Mouse (Mus musculus): ENCODE results near the gene Plekha6. TPM values are rescaled to one million over a fixed set of nuclear protein-coding genes. Genes with fewer than 3 reads are reported as not detected.

Plekha6 gene
- polyA plus RNA-seq, 1 experiment from 2014 or later, result 12.5 TPM

GRCm38 (mm10) chr1:133175150-133175549, 11.1 kb downstream of the Plekha6 start:
- Histone ChIP-seq H3K27me3 (ENCODE audit: low read depth, poor library complexity, severe bottlenecking) (peaks cover 39% of the 10 kb centered on the region), H3K9me3 (replicated peaks) (no peaks in the 10 kb centered on the region), H3K27ac (replicated peaks) (no peak overlapping the region), H3K4me1 (peaks cover 7% of the 10 kb centered on the region; the same call in 1 of the 2 replicates), H3K4me3 (no peak overlapping the region), H3K36me3 (no peaks in the 10 kb centered on the region)
- DNase-seq (ENCODE audit: low spot score), result no peak
- WGBS, result 82% methylated on average over 6 of the region's 6 CpGs

DNA sequence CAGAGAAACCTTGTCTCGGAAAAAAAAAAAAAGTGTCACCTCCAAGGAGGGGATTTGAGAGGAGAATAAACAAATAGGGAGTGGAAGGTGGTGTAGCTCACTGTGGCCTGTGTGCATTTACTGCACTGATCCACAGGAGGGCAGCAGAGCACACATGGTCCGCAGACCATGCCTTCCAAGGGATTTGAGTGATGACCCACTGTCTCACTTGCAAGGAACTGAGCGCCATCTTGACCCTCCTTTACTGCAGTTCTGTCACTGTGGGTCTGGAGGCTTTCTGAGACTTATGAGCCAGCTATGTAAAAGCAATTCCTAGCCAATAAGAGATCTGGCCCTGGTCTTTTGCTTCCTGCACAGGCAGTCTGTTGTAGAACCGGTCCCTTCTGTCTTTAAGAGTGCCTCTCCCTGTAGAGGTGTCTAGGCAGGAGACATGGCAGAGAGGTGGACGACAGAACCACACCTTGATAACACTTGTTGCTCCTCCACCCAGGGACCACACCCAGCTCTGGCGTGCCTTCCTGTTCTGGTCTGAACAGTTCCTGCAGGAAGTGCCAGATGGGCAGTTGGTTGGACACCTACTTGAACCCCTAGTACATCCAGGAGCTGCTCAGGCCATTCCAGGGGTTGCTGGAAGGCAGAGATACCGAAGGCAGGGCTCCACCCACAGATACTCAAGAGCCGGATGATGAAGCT, 13.6 kb downstream of the Plekha6 start:
- peak; percentile 73 for DNase-seq (ENCODE audit: low spot score)
- WGBS, result 56% methylated on average over 8 of the region's 8 CpGs
- H3K4me3 ChIP-seq, result no peak overlapping the region
- no peaks in the 10 kb centered on the region for H3K36me3 ChIP-seq
- no peaks in the 10 kb centered on the region for H3K9me3 ChIP-seq (replicated peaks)
- H3K27ac ChIP-seq (replicated peaks), result peak overlapping the region; percentile 75
- H3K4me1 ChIP-seq, result peaks cover 29% of the 10 kb centered on the region
- peaks cover 41% of the 10 kb centered on the region for H3K27me3 ChIP-seq (ENCODE audit: low read depth, poor library complexity, severe bottlenecking)

GRCm38 (mm10) chr1:133178732-133179440, 14.9 kb downstream of the Plekha6 start:
- Histone ChIP-seq H3K4me1 (peaks cover 42% of the 10 kb centered on the region), H3K36me3 (no peaks in the 10 kb centered on the region), H3K27me3 (ENCODE audit: low read depth, poor library complexity, severe bottlenecking) (peaks cover 47% of the 10 kb centered on the region), H3K9me3 (replicated peaks) (no peaks in the 10 kb centered on the region), H3K4me3 (no peak overlapping the region), H3K27ac (replicated peaks) (peak overlapping the region; percentile 75)
- WGBS, result 81% methylated on average over 11 of the region's 11 CpGs
- DNase-seq (ENCODE audit: low spot score), result no peak

DNA sequence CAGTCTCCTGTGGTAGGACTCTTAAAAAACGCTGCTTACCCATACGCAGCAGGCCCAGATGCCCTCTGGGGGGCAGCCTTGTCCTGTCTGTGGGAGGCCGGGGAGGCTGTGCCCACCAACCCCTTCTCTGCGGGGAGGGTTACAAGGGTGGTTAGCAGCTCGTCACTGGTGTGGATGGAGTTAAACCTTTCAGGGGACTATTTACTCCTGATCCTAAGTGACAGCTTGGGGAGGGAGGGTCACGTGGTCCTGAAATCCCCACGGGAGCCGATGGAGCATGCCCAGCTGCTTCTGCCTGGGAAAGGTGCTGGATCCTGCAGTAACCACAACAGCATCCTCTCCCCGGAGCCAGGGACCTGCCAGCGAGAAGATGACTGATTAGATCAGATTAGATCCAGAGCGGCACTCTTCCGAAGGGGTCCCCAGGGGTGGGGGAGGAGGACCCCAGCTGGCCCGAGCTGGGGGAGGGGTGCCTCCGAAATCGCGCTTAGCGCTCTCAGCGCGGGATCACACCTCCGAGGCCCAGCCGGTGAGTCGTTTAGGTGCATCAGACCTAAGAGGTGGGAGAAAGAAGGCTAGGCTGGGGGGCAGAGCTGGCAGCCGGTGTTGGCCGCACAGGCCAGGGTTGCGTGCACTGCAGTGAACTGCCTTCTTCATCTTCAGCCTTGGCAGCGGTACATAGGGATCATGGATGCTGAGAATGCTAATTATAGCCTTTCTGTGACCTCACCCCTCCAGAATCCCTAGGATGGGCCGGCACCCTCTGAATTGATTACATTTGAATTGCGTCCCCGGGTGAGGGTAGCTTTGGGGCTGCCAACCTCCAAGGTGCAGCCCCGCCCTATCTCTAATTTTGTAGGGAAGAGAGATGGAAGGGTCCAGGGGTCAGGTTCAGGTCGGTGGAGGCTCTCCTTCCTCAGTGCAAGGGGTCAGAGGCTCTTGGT, 17.3 kb downstream of the Plekha6 start:
- Histone ChIP-seq H3K4me3 (peak overlapping the region; percentile 82), H3K27ac (replicated peaks) (peak overlapping the region; percentile 98), H3K4me1 (peaks cover 63% of the 10 kb centered on the region), H3K36me3 (no peaks in the 10 kb centered on the region), H3K27me3 (ENCODE audit: low read depth, poor library complexity, severe bottlenecking) (peaks cover 44% of the 10 kb centered on the region), H3K9me3 (replicated peaks) (no peaks in the 10 kb centered on the region)
- under 1% methylated on average over 31 of the region's 31 CpGs for WGBS
- DNase-seq (ENCODE audit: low spot score), result peak; percentile 91

DNA sequence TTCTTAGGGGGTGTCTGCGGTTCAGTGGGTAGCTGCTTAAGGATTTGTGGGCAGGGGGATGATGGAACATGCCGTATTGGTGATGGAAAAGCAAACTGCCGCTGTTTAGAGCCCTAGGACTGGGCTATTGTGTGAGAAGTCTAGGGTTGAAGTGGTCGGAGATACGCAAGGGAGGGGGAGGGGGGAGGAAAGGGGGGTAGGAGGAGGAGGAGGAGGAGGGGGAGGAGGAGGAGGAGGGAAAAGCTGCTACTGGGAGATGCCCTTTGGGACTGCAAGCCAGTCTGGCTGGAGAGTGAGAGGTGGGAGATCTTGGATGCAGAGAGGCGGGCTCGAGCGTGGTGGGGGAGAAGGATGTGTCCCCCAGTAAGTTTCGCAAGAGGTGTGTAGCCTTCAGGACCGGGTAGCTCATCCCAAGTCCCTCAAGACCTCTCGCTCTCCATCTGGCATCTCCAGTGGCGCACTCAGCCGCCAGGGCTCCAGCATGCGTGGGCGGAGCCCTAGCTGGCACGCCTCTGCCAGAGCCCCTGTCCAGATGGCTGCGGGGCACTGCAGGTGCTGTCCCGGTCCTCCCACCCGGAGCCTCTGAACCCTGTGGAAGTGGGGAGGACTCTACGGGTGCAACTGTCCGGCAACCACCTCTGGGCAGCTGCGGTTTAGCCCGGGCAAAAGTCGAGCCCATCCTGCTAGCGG, 18.2 kb downstream of the Plekha6 start:
- WGBS, result under 1% methylated on average over 23 of the region's 25 CpGs

DNA sequence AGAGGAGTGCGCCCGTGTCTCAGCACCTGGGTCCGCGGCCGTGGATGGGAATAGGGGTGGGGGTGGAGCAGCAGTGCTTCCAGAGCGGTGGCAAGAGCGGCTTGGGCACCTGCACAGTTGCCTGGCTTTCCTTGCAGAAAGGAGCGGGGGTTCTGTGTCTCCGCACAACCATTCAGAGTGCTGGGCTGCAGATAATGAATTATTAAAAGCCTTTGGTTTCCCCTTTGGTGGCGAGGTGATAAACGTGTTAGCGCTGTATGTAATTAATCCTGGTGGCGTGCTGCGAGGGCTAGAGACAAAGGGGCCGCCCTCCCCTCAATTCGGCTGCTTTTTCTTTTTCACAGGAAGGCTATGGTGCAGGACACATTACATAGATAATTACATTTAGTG, 18.7 kb downstream of the Plekha6 start:
- no peak for DNase-seq (ENCODE audit: low spot score)
- no peaks in the 10 kb centered on the region for H3K9me3 ChIP-seq (replicated peaks)
- peaks cover 43% of the 10 kb centered on the region for H3K27me3 ChIP-seq (ENCODE audit: low read depth, poor library complexity, severe bottlenecking)
- H3K4me1 ChIP-seq, result peaks cover 73% of the 10 kb centered on the region
- H3K36me3 ChIP-seq, result no peaks in the 10 kb centered on the region
- peak overlapping the region; percentile 82 for H3K4me3 ChIP-seq
- H3K27ac ChIP-seq (replicated peaks), result peak overlapping the region; percentile 98
- WGBS, result 0% methylated on average over 16 of the region's 16 CpGs

More for the DNA sequence above, 18.2 kb downstream of the Plekha6 start:
- DNase-seq (ENCODE audit: low spot score), result peak; percentile 78
- peak overlapping the region; percentile 82 for H3K4me3 ChIP-seq
- H3K27me3 ChIP-seq (ENCODE audit: low read depth, poor library complexity, severe bottlenecking), result peaks cover 44% of the 10 kb centered on the region
- H3K36me3 ChIP-seq, result no peaks in the 10 kb centered on the region
- no peaks in the 10 kb centered on the region for H3K9me3 ChIP-seq (replicated peaks)
- H3K4me1 ChIP-seq, result peaks cover 71% of the 10 kb centered on the region
- H3K27ac ChIP-seq (replicated peaks), result peak overlapping the region; percentile 98

DNA sequence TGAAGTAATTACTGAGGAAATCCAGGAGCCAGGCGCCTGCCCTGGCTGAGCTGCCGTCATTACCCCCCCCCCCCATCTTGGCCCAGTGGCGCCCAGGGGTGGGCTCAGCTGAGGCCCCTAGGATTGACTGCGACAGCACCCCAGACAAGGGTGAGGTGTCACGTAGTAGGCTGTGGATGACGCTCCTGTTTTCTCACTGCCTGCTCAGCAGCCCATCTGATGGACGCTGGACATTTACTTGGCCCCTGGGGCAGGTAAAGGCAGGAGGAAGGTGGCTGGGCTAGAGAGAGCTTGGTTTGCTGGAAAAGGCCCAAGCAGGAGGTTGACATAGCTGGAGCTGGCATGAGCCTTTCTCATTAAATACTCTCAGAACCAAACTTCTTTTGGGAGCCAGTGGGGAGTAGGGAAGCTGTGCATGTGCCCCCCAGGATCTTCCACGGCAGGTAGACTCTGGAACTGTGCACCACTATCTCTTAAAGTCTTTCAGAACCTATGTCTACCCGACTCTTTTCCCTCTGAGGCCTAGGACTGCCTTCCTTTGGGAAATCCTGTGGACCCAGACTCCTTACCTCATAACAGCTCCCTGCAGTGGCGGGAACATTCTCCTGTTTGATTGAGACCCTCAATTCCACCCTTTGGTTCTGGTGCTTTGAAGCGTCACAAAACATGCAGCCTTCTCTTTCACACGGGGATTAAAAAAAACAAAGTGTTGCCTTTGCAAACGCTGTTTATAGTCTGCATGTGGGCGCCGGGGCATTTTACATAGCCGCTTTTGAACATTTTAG, 19.3 kb downstream of the Plekha6 start:
- peak overlapping the region; percentile 82 for H3K4me3 ChIP-seq
- peaks cover 37% of the 10 kb centered on the region for H3K27me3 ChIP-seq (ENCODE audit: low read depth, poor library complexity, severe bottlenecking)

DNA sequence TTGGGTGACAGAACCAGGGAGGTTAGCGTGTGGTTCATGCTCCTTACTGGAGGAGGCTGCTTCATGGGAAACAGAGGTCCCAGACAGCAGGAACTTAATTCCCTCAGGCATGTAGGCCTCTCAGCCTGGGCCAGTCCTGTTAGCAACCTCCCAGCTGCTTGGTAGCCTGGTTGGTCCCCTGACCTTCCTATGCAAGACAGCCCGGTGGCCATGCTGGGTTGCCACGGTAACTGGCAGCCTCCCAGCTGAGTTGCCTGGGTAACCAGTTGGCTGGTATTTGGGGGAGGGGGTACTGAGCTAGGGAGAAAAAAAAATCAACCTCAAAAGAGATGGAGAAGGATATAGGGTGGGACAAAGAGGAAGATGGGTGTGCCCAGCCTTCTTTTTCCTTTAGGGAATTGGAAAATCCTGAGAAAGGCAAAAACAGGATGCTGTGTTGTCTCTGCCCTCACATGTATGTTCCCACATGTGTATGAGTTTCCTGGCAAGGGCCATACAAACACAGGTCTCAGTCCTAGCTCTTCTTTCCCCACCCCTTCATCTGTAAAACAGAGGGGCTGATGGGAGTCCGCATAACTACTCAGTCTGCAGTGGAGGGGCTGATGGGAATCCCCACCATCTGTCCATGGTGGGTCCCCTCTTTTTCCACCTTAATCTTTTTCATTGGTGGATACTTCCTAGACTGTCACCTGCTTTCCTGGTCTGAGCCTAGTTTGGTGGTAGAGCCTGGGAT, 24.1 kb downstream of the Plekha6 start:
- H3K27ac ChIP-seq (replicated peaks), result peak overlapping the region; percentile 94
- DNase-seq (ENCODE audit: low spot score), result peak; percentile 96
- H3K4me3 ChIP-seq, result peak overlapping the region; percentile 35
- H3K27me3 ChIP-seq (ENCODE audit: low read depth, poor library complexity, severe bottlenecking), result peaks cover 1% of the 10 kb centered on the region; the same call in 1 of the 2 replicates
- peaks cover 77% of the 10 kb centered on the region for H3K4me1 ChIP-seq
- H3K9me3 ChIP-seq (replicated peaks), result peaks cover 8% of the 10 kb centered on the region; the same call in 1 of the 2 replicates
- peaks cover 33% of the 10 kb centered on the region for H3K36me3 ChIP-seq
- WGBS, result 8% methylated on average over 4 of the region's 4 CpGs

More for the DNA sequence above, 19.3 kb downstream of the Plekha6 start:
- DNase-seq (ENCODE audit: low spot score), result peak; percentile 69
- Histone ChIP-seq H3K36me3 (no peaks in the 10 kb centered on the region), H3K9me3 (replicated peaks) (no peaks in the 10 kb centered on the region), H3K4me1 (peaks cover 76% of the 10 kb centered on the region), H3K27ac (replicated peaks) (peak overlapping the region; percentile 98)
- 7% methylated on average over 16 of the region's 16 CpGs for WGBS

GRCm38 (mm10) chr1:133188719-133189118, 24.7 kb downstream of the Plekha6 start:
- H3K27ac ChIP-seq (replicated peaks), result peak overlapping the region; percentile 94
- H3K4me3 ChIP-seq, result peak overlapping the region; percentile 35; the same call in 1 of the 2 replicates
- H3K36me3 ChIP-seq, result peaks cover 33% of the 10 kb centered on the region
- DNase-seq (ENCODE audit: low spot score), result no peak
- no peaks in the 10 kb centered on the region for H3K27me3 ChIP-seq (ENCODE audit: low read depth, poor library complexity, severe bottlenecking)
- peaks cover 8% of the 10 kb centered on the region; the same call in 1 of the 2 replicates for H3K9me3 ChIP-seq (replicated peaks)
- WGBS, result 82% methylated on average over 8 of the region's 8 CpGs
- peaks cover 77% of the 10 kb centered on the region for H3K4me1 ChIP-seq

- Histone ChIP-seq H3K27ac (replicated peaks) (peak overlapping the region; percentile 94), H3K4me3 (no peak overlapping the region), H3K27me3 (ENCODE audit: low read depth, poor library complexity, severe bottlenecking) (no peaks in the 10 kb centered on the region)
Observed at GRCm38 (mm10) chr1:133189471-133189870, 25.5 kb downstream of the Plekha6 start.

DNA sequence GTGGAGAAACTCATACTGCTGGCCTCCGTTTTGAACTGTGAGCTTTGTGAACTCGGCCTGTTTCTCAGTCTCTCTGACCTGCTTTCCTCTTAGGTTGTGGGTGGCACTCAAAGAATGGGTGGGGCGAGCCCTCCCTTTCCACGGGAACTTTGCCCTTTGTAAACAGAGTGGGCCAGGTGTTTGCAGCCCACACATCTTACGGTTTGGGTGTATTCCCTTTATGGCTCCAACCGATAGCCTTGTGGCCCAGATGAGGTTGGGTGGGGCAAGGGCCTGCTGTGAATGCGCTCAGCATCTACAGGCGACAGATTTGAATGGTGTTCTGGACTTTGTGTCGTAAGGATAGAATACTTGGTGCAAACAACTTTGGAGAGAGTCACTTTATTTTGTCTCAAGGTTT, 26.5 kb downstream of the Plekha6 start:
- 86% methylated on average over 9 of the region's 9 CpGs for WGBS
- DNase-seq (ENCODE audit: low spot score), result no peak
- Histone ChIP-seq H3K4me3 (no peak overlapping the region), H3K27me3 (ENCODE audit: low read depth, poor library complexity, severe bottlenecking) (peaks cover 6% of the 10 kb centered on the region; the same call in 1 of the 2 replicates), H3K27ac (replicated peaks) (peak overlapping the region; percentile 94), H3K4me1 (peaks cover 80% of the 10 kb centered on the region), H3K36me3 (peaks cover 33% of the 10 kb centered on the region), H3K9me3 (replicated peaks) (peaks cover 8% of the 10 kb centered on the region; the same call in 1 of the 2 replicates)

More at GRCm38 (mm10) chr1:133189471-133189870, 25.5 kb downstream of the Plekha6 start:
- H3K36me3 ChIP-seq, result peaks cover 33% of the 10 kb centered on the region
- DNase-seq (ENCODE audit: low spot score), result no peak
- peaks cover 8% of the 10 kb centered on the region; the same call in 1 of the 2 replicates for H3K9me3 ChIP-seq (replicated peaks)
- H3K4me1 ChIP-seq, result peaks cover 78% of the 10 kb centered on the region

Data from midbrain, embryonic 10.5 days (tissue).